Mouse (Mus musculus) layer of hippocampus, postnatal 10 days (tissue): ENCODE data around the gene Hist1h2bp. TPM values are rescaled to one million over a fixed set of nuclear protein-coding genes. Genes with fewer than 3 reads are reported as not detected.
"Not testable (repeated sequence)": the region's sequence is repeated elsewhere in the genome, so short reads cannot be mapped to it uniquely, and the experiment has no call there.

Experiments
- DNase-seq, 2 experiments: peaks; one replicate each; pipeline ENCODE4 v3.0.0; 2021; ENCODE audit warnings: low spot score in 2 of 2
- total RNA-seq, 2 experiments: library from RNA; stranded (reverse); gene quantifications; 2 replicates each; pipeline ENCODE4 v1.2.3; 2021

The Hist1h2bp gene
- total RNA-seq, 2 experiments from 2014 or later = 22.4 to 23.5 TPM

- DNase-seq = peak; percentile 37 to 42
Measured at GRCm38 (mm10) chr13:21783255-21783617, 4.0 kb upstream of the Hist1h2bp start, which contains the start of gene Hist1h3i. Hist1h3i (minus strand) TSS chr13:21783370.

GRCm38 (mm10) chr13:21783734-21784161, 3.5 kb upstream of the Hist1h2bp start:
- DNase-seq = no peak

GRCm38 (mm10) chr13:21784311-21784710, 3.0 kb upstream of the Hist1h2bp start:
- DNase-seq = no peak

GRCm38 (mm10) chr13:21786189-21786898, 917 bp upstream of the Hist1h2bp start:
- no peak for DNase-seq

- DNase-seq = no peak
Measured at GRCm38 (mm10) chr13:21787760-21788593, 716 bp downstream of the Hist1h2bp start.

- DNase-seq = no peak
Measured at GRCm38 (mm10) chr13:21789925-21790324, 2.7 kb downstream of the Hist1h2bp start.

GRCm38 (mm10) chr13:21790601-21791283, 3.5 kb downstream of the Hist1h2bp start:
- no peak for DNase-seq

- peak in 1 of 2 experiments; percentile 2 for DNase-seq
Measured at GRCm38 (mm10) chr13:21795584-21795983, 8.3 kb downstream of the Hist1h2bp start.

- not testable (repeated sequence) for DNase-seq
Measured at GRCm38 (mm10) chr13:21797163-21797562, 9.9 kb downstream of the Hist1h2bp start.

- DNase-seq = not testable (repeated sequence)
Measured at GRCm38 (mm10) chr13:21803058-21803457, 15.8 kb downstream of the Hist1h2bp start.

- DNase-seq = not testable (repeated sequence)
Measured at GRCm38 (mm10) chr13:21810073-21810472, 22.8 kb downstream of the Hist1h2bp start, which contains the start of the genes Hist1h2bq and Hist1h2ao. Hist1h2bq (minus strand) TSS chr13:21810197. Hist1h2ao (plus strand) TSS chr13:21810465.

- not testable (repeated sequence) for DNase-seq
Measured at GRCm38 (mm10) chr13:21811074-21811473, 23.8 kb downstream of the Hist1h2bp start.

- not testable (repeated sequence) for DNase-seq
Measured at GRCm38 (mm10) chr13:21811539-21811938, 24.3 kb downstream of the Hist1h2bp start, which contains the start of gene Hist1h4m. Hist1h4m (plus strand) TSS chr13:21811746.

- DNase-seq = not testable (repeated sequence)
Measured at GRCm38 (mm10) chr13:21812092-21812491, 24.8 kb downstream of the Hist1h2bp start.

GRCm38 (mm10) chr13:21820082-21820890, 33.0 kb downstream of the Hist1h2bp start:
- not testable (repeated sequence) for DNase-seq

GRCm38 (mm10) chr13:21828511-21828910, 41.2 kb downstream of the Hist1h2bp start:
- no peak for DNase-seq

- no peak for DNase-seq
Measured at GRCm38 (mm10) chr13:21830344-21830743, 43.1 kb downstream of the Hist1h2bp start.

GRCm38 (mm10) chr13:21831418-21832394, 44.4 kb downstream of the Hist1h2bp start, which contains the start of gene Hist1h4n:
Hist1h4n (minus strand) TSS chr13:21832196.
- peak in 1 of 2 experiments; percentile 28 for DNase-seq

- not testable (repeated sequence) for DNase-seq
Measured at GRCm38 (mm10) chr13:21833461-21833860, 46.2 kb downstream of the Hist1h2bp start, which contains the start of the genes Hist1h2ap and Hist1h2br. Hist1h2ap (minus strand) TSS chr13:21833507. Hist1h2br (plus strand) TSS chr13:21833743.
